Mouse (Mus musculus) C2C12 (cell line): ENCODE measurements around the gene Tnf.

Source experiments
- CTCF ChIP-seq: IDR thresholded peaks from one replicate; pipeline ENCODE4 v1.5.1; 2011; ENCODE audit not compliant: control insufficient read depth, insufficient read depth, insufficient read length
- MAX ChIP-seq: IDR thresholded peaks from one replicate; pipeline ENCODE4 v1.6.1; 2011; ENCODE audit warnings: mild to moderate bottlenecking, control low read depth
- MYOD1 ChIP-seq: IDR thresholded peaks from one replicate; pipeline ENCODE4 v1.6.1; 2011; ENCODE audit warnings: low read depth; ENCODE audit not compliant: control insufficient read depth, insufficient read length

DNA sequence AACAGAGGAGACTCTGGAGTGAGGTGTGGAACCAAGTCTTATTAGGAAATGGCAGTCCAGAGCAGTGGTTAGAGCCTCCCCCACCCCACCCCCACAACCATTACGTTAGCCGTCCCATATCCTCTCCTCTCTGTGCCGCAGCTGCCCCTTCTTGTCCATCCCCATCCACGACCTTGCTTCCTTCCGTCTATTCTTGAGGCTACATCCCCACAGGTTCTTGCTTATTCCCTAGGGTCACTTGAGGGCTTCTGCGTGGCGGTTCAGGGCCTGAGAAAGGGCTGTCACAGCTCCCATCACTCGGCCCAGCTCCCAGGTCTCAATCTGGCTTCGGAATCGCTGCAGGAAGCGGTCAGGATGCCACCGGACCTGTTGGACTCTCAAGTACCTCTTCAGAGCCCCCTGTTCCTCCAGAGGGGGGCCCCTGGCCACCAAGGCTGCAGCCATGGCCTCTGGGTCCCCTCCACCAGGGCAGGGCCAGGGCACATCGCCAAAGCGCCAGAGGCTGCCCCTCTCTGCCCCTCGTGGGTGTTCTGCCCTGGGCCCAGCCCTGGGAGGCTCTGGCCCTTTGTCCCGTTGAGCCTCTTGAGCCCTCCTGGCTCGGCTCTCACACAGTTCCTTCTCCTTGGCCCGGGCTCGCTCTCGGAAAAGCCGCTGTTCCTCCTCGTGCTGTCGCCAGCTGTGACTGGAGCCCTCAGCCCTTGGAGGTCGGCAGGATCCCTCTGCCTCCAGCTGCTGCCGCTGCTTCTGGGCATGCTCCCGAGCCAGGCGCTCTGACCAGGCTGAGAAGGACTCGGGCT lies 18.5 kb upstream of the Tnf start, which contains the start of gene Gm16181:
- TF ChIP-seq CTCF (no peak), MAX (no peak), MYOD1 (no peak)
